Mouse (Mus musculus) heart, embryonic 11.5 days (tissue): ENCODE data around the gene Snap23. TPM values are rescaled to one million over a fixed set of nuclear protein-coding genes. Genes with fewer than 3 reads are reported as not detected.

Source experiments
- ATAC-seq: fragments of 200-750 bp; cut with Nextera tagmentation; replicated peaks from 2 replicates; pipeline ENCODE4 v1.8.0; 2017; ENCODE audit warnings: moderate library complexity; ENCODE audit not compliant: insufficient number of reproducible peaks, low FRiP score, low TSS enrichment
- H3K27ac ChIP-seq: fragments of 300-500 bp; sonication (generic); 2 replicates; pipeline ENCODE4 v1.5.1; 2014; ENCODE audit warnings: mild to moderate bottlenecking, low read depth, low read length
- H3K27me3 ChIP-seq: fragments of 300-500 bp; sonication (generic); 2 replicates; pipeline ENCODE4 v1.6.1; 2014; ENCODE audit warnings: mild to moderate bottlenecking, low read length, mixed read lengths; ENCODE audit not compliant: control insufficient read depth, insufficient read depth
- H3K36me3 ChIP-seq: fragments of 300-500 bp; sonication (generic); 2 replicates; pipeline ENCODE4 v1.6.1; 2014; ENCODE audit warnings: mild to moderate bottlenecking, low read length, moderate library complexity, mixed read lengths; ENCODE audit not compliant: control insufficient read depth, insufficient read depth
- H3K4me1 ChIP-seq: fragments of 300-500 bp; sonication (generic); 2 replicates; pipeline ENCODE4 v1.6.1; 2014; ENCODE audit warnings: low read length; ENCODE audit not compliant: control insufficient read depth, insufficient read depth
- H3K4me2 ChIP-seq: fragments of 300-500 bp; sonication (generic); 2 replicates; pipeline ENCODE4 v1.6.1; 2014; ENCODE audit warnings: mild to moderate bottlenecking, moderate library complexity
- H3K4me3 ChIP-seq: fragments of 300-500 bp; sonication (generic); 2 replicates; pipeline ENCODE4 v1.5.1; 2014; ENCODE audit warnings: low read depth, low read length
- H3K9ac ChIP-seq: fragments of 300-500 bp; sonication (generic); 2 replicates; pipeline ENCODE4 v1.6.1; 2014; ENCODE audit warnings: mild to moderate bottlenecking, low read depth, low read length, moderate library complexity
- H3K9me3 ChIP-seq: fragments of 300-500 bp; sonication (generic); replicated peaks from 2 replicates; pipeline ENCODE4 v1.6.1; 2016; ENCODE audit warnings: low read length; ENCODE audit not compliant: control insufficient read depth
- WGBS: fragments of 180-500 bp; shearing (Covaris S2); extraction: QIAGEN DNeasy Blood & Tissue Kit; methylation state at CpG from one replicate; pipeline ENCODE4 v1.1.7; 2014; ENCODE audit not compliant: insufficient replicate concordance; 5-methylcytosine and 5-hydroxymethylcytosine counted together
- polyA plus RNA-seq: library from polyadenylated mRNA; unstranded; fragments of >200 nt; fragmentation: Nextera tagmentation; extraction: Ambion mirVana; gene quantifications from 2 replicates; pipeline ENCODE4 v1.2.1, GENCODE M21; 2014

Gene Snap23
- 66.2 and 69.1 TPM in 2 replicates for polyA plus RNA-seq

DNA sequence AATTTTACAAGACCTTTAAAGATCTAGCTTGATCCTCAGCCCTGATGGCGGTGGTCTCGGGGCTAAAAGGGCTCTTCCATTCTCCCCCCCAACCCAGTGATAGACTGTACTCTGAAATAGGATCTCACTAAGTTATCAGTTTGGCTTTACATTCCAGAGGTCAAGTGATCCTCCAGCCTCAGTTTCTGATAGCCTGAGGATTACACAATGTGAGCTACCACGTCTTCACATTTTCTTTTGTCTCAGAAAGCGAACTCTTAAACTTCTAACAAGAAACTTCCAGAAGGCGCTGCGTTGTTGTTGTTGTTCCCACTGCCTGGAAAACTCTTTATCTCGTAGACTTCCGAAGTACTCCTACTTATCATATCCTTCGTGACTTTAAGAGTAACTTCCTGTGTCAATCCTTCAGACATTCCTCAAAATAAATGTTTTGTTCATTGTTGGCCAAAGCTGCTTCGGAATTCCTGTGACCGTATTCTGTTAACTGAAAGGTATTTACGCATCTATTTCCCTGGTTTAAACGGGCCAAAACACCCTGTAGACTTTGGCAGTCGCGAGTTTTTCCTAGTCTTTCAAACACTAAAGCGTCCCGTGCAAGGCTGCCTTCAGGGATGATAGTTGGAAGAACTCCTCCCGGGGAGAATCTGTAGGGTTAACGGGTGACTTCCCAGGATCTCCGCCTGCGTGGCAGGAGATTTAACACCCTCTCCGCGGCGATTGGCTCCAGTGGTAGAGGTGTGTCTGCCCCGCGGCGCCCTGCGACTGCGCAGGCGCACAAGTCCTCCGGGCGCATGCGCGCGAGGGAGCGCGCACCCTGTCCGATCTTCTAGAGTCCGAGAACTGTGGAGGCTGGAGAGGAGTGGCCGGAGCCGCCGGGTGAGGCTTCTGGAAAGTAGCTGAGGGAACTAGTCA is at the start of gene Snap23:
Gene Snap23 (plus strand): TSS at position 786 of the 912 bp plus-strand sequence.
- Histone ChIP-seq H3K27ac (peak within 1 kb of the TSS; percentile 94), H3K9ac (peak within 1 kb of the TSS; percentile 85), H3K4me1 (peaks cover 2% of the 10 kb centered on the region; the same call in 1 of the 2 replicates), H3K4me2 (peak within 1 kb of the TSS; percentile 85), H3K27me3 (no peaks in the 10 kb centered on the region), H3K36me3 (no peaks in the 10 kb centered on the region; the same call in 1 of the 2 replicates), H3K9me3 (no peaks in the 10 kb centered on the region), H3K4me3 (peak within 1 kb of the TSS; percentile 82)
- under 1% methylated on average over 42 of the region's 42 CpGs for WGBS
- peak; percentile 90 for ATAC-seq

GRCm38 (mm10) chr2:120518547-120519210 is 48.8 kb upstream of the Snap23 start:
- Histone ChIP-seq H3K4me1 (no peaks in the 10 kb centered on the region), H3K36me3 (peaks cover 33% of the 10 kb centered on the region), H3K9ac (no peak overlapping the region), H3K27ac (no peak overlapping the region), H3K9me3 (no peaks in the 10 kb centered on the region), H3K27me3 (no peaks in the 10 kb centered on the region), H3K4me2 (no peak overlapping the region), H3K4me3 (no peak overlapping the region)
- WGBS, result 86% methylated on average over 5 of the region's 5 CpGs
- ATAC-seq, result no peak

DNA sequence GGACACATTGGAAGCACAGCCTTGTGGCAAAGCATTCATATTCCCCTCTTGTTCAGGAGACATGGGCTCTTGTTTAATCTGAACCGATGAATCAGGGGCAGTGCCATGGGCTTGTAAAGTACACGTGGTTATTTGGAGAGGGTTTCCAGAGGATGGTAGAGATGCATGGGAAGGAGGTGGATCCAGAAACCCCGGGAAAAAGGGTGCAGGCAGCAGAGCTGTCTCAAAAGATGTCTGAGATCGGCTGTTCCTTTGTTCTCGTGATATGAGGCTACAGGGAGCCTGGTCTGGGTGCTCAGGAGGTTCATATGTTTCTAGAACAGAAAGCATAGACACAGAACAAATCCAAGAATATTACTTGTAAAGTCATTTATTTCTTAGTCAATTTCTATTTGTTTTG is 40.7 kb upstream of the Snap23 start:
- 87% methylated on average over 5 of the region's 5 CpGs for WGBS
- Histone ChIP-seq H3K4me3 (no peak overlapping the region), H3K4me2 (no peak overlapping the region), H3K27ac (no peak overlapping the region), H3K36me3 (peaks cover 35% of the 10 kb centered on the region), H3K9ac (no peak overlapping the region), H3K4me1 (no peaks in the 10 kb centered on the region), H3K27me3 (no peaks in the 10 kb centered on the region), H3K9me3 (no peaks in the 10 kb centered on the region)
- ATAC-seq, result no peak

- Histone ChIP-seq H3K27ac (no peak overlapping the region), H3K27me3 (no peaks in the 10 kb centered on the region), H3K9ac (no peak overlapping the region), H3K4me2 (no peak overlapping the region), H3K4me3 (no peak overlapping the region), H3K4me1 (no peaks in the 10 kb centered on the region), H3K9me3 (no peaks in the 10 kb centered on the region), H3K36me3 (peaks cover 41% of the 10 kb centered on the region)
- ATAC-seq, result no peak
These were observed 37.9 kb upstream of the Snap23 start for GRCm38 (mm10) chr2:120529531-120529930.

- WGBS, result 90% methylated on average over 4 of the region's 4 CpGs
These were observed 36.2 kb upstream of the Snap23 start for GRCm38 (mm10) chr2:120531223-120531622.

GRCm38 (mm10) chr2:120539333-120539732 is 28.1 kb upstream of the Snap23 start:
- no peaks in the 10 kb centered on the region for H3K27me3 ChIP-seq
- peak overlapping the region; percentile 21; the same call in 1 of the 2 replicates for H3K4me3 ChIP-seq
- WGBS, result 46% methylated on average over 3 of the region's 3 CpGs
- peak overlapping the region; percentile 77 for H3K27ac ChIP-seq
- peak overlapping the region; percentile 46 for H3K4me2 ChIP-seq
- no peaks in the 10 kb centered on the region for H3K9me3 ChIP-seq
- H3K9ac ChIP-seq, result no peak overlapping the region; the same call in 1 of the 2 replicates
- no peak for ATAC-seq
- peaks cover 8% of the 10 kb centered on the region for H3K36me3 ChIP-seq
- peaks cover 8% of the 10 kb centered on the region; the same call in 1 of the 2 replicates for H3K4me1 ChIP-seq

More at GRCm38 (mm10) chr2:120531223-120531622, 36.2 kb upstream of the Snap23 start:
- H3K9ac ChIP-seq, result no peak overlapping the region
- H3K4me2 ChIP-seq, result no peak overlapping the region
- H3K27ac ChIP-seq, result no peak overlapping the region
- H3K4me1 ChIP-seq, result no peaks in the 10 kb centered on the region
- H3K27me3 ChIP-seq, result no peaks in the 10 kb centered on the region
- H3K4me3 ChIP-seq, result no peak overlapping the region
- peaks cover 44% of the 10 kb centered on the region for H3K36me3 ChIP-seq
- no peaks in the 10 kb centered on the region for H3K9me3 ChIP-seq
- no peak for ATAC-seq

- Histone ChIP-seq H3K4me1 (peaks cover 8% of the 10 kb centered on the region; the same call in 1 of the 2 replicates), H3K27ac (peak overlapping the region; percentile 77), H3K36me3 (peaks cover 4% of the 10 kb centered on the region), H3K9ac (no peak overlapping the region; the same call in 1 of the 2 replicates), H3K4me2 (peak overlapping the region; percentile 46), H3K9me3 (no peaks in the 10 kb centered on the region), H3K27me3 (no peaks in the 10 kb centered on the region), H3K4me3 (no peak overlapping the region)
- 23% methylated on average over 1 of the region's 1 CpGs for WGBS
- ATAC-seq, result peak; percentile 89; the same call in 1 of the 2 replicates
These were observed 27.7 kb upstream of the Snap23 start for GRCm38 (mm10) chr2:120539778-120540208.

GRCm38 (mm10) chr2:120544732-120545131 is 22.7 kb upstream of the Snap23 start:
- peaks cover 5% of the 10 kb centered on the region; the same call in 1 of the 2 replicates for H3K4me1 ChIP-seq
- ATAC-seq, result no peak
- H3K4me3 ChIP-seq, result no peak overlapping the region
- no peak overlapping the region for H3K9ac ChIP-seq
- H3K36me3 ChIP-seq, result peaks cover 2% of the 10 kb centered on the region; the same call in 1 of the 2 replicates
- H3K9me3 ChIP-seq, result no peaks in the 10 kb centered on the region
- WGBS, result 91% methylated on average over 2 of the region's 2 CpGs
- no peak overlapping the region for H3K4me2 ChIP-seq
- H3K27me3 ChIP-seq, result no peaks in the 10 kb centered on the region
- H3K27ac ChIP-seq, result no peak overlapping the region
